ENCODE assay signal across 16 mouse cellular contexts in the genomic region with DNA sequence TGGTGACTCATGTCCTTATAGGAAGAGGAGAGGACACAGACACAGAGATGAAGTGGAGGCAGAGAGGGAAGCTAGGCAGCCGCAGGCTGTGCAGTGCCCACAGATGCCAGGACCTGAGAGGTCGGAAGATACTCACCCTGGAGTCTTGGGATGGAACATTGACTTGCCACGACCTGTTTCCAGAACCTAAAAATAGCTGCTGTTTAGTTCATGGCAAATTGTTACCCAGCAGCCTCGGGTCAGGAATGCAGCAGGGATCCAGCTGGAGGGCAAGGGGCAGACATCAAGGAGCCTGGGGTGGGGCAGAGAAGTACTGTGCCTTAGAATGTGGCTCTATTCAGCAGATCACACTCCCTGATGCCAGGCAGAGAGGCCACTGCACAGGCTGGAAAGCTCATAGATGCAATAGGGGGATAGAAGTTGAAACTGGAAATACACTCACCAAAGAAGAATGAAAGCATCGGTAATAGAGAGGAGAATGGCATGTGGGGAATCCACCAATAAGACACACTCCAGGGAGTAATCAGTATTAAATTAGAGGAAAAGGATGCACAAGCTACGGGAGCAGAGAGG.
DNase-seq lines count a peak whose midpoint lies in the region; ATAC-seq and TF ChIP-seq lines count a peak whose summit lies in the region.
"Had no signal": no experiment of that assay in that cellular context is flagged by ENCODE, and none has a peak within 500 bp of the region (broad histone marks: within the 10 kb centered on the region; RNA-seq: fewer than 3 reads in every experiment).

No protein-coding gene starts in this region.

- H3K79me2 ChIP-seq in heart, adult 2 months (replicated peaks; ENCODE audit: control insufficient read depth, insufficient read depth, low read length): no peaks in the 10 kb centered on the region

- no peaks in the 10 kb centered on the region for H3K27me3 ChIP-seq in heart, adult 2 months (ENCODE audit: control insufficient read depth, insufficient read depth, low read length)
- no peaks in the 10 kb centered on the region for H3K27me3 ChIP-seq in heart, embryonic 11.5 days (ENCODE audit: control insufficient read depth, insufficient read depth, low read length)
- H3K27me3 ChIP-seq in embryonic facial prominence, embryonic 10.5 days (replicated peaks; ENCODE audit: low read depth, poor library complexity, severe bottlenecking): no peaks in the 10 kb centered on the region
- no peaks in the 10 kb centered on the region for H3K27me3 ChIP-seq in heart, postnatal 0 days (ENCODE audit: control insufficient read depth, insufficient read depth, low read length)
- H3K27me3 ChIP-seq: heart, embryonic 13.5 days; neural tube, embryonic 15.5 days; stomach, embryonic 15.5 days had no signal

- intact Hi-C loops in heart, adult 2 months (cut with DNase I): no loop called here

- WGBS in heart, adult 2 months: 23% methylated on average over 6 of the region's 6 CpGs
- 34% methylated on average over 6 of the region's 6 CpGs for WGBS in heart, embryonic 11.5 days (ENCODE audit: insufficient replicate concordance)
- 37% methylated on average over 6 of the region's 6 CpGs for WGBS in embryonic facial prominence, embryonic 10.5 days
- 25% methylated on average over 6 of the region's 6 CpGs for WGBS in heart, postnatal 0 days

- H3K9ac ChIP-seq in heart, adult 2 months (ENCODE audit: low read depth, low read length): no peak overlapping the region
- H3K9ac ChIP-seq in heart, embryonic 11.5 days (ENCODE audit: low read depth, low read length): no peak overlapping the region
- no peak overlapping the region for H3K9ac ChIP-seq in heart, postnatal 0 days (replicated peaks; ENCODE audit: low read depth, low read length)
- H3K9ac ChIP-seq: heart, embryonic 13.5 days; neural tube, embryonic 15.5 days; stomach, embryonic 15.5 days had no signal

- TF ChIP-seq EP300 in heart, adult 2 months (IDR thresholded peaks at IDR 0.05; ENCODE audit: insufficient read depth, low read depth, low read length): no peak
- no peak for TF ChIP-seq EP300 in heart, postnatal 0 days (IDR thresholded peaks at IDR 0.05; ENCODE audit: low read depth)

- no peak for ATAC-seq in heart, embryonic 11.5 days (replicated peaks; ENCODE audit: insufficient number of reproducible peaks, low FRiP score, low TSS enrichment)
- peak; percentile 36; the same call in 1 of the 2 replicates for ATAC-seq in heart, postnatal 0 days (ENCODE audit: insufficient read depth, low read depth)
- ATAC-seq: activated CD4-positive, CD25-positive, alpha-beta regulatory T cell, adult 4 months; CD4-positive, CD25-positive, alpha-beta regulatory T cell, adult 4 months had no signal

- H3K9me3 ChIP-seq in heart, embryonic 11.5 days (replicated peaks; ENCODE audit: control insufficient read depth, low read length): no peaks in the 10 kb centered on the region
- no peaks in the 10 kb centered on the region for H3K9me3 ChIP-seq in embryonic facial prominence, embryonic 10.5 days
- no peaks in the 10 kb centered on the region for H3K9me3 ChIP-seq in heart, postnatal 0 days (replicated peaks; ENCODE audit: control insufficient read depth, low read length)
- H3K9me3 ChIP-seq: heart, embryonic 13.5 days; neural tube, embryonic 15.5 days; stomach, embryonic 15.5 days had no signal

- no peaks in the 10 kb centered on the region for H3K36me3 ChIP-seq in heart, adult 2 months (ENCODE audit: control insufficient read depth, insufficient read depth, low read length)
- no peaks in the 10 kb centered on the region for H3K36me3 ChIP-seq in heart, embryonic 11.5 days (ENCODE audit: control insufficient read depth, insufficient read depth, low read length)
- no peaks in the 10 kb centered on the region for H3K36me3 ChIP-seq in embryonic facial prominence, embryonic 10.5 days (replicated peaks)
- no peaks in the 10 kb centered on the region for H3K36me3 ChIP-seq in heart, postnatal 0 days (replicated peaks; ENCODE audit: control insufficient read depth, insufficient read depth, low read length)
- H3K36me3 ChIP-seq: heart, embryonic 13.5 days; neural tube, embryonic 15.5 days; stomach, embryonic 15.5 days had no signal

- peaks cover 2% of the 10 kb centered on the region; the same call in 1 of the 2 replicates for H3K4me1 ChIP-seq in heart, adult 2 months (ENCODE audit: control insufficient read depth, insufficient read depth, low read length)
- H3K4me1 ChIP-seq in heart, embryonic 11.5 days (ENCODE audit: control insufficient read depth, insufficient read depth, low read length): 0 out of 2 replicates have a peak, but pooled peaks cover 3% of the 10 kb centered on the region
- peaks cover 18% of the 10 kb centered on the region for H3K4me1 ChIP-seq in embryonic facial prominence, embryonic 10.5 days
- peaks cover 4% of the 10 kb centered on the region; the same call in 1 of the 2 replicates for H3K4me1 ChIP-seq in heart, postnatal 0 days (ENCODE audit: control insufficient read depth, insufficient read depth)
- H3K4me1 ChIP-seq: stomach, embryonic 15.5 days had no signal

- TF ChIP-seq CTCF in heart, adult 2 months (IDR thresholded peaks at IDR 0.05): no peak
- TF ChIP-seq CTCF in heart, postnatal 0 days (IDR thresholded peaks at IDR 0.05; ENCODE audit: low read depth): no peak

- H3K4me3 ChIP-seq in heart, adult 2 months: no peak overlapping the region
- H3K4me3 ChIP-seq in heart, embryonic 11.5 days (ENCODE audit: low read depth, low read length): no peak overlapping the region
- no peak overlapping the region for H3K4me3 ChIP-seq in embryonic facial prominence, embryonic 10.5 days
- no peak overlapping the region for H3K4me3 ChIP-seq in heart, postnatal 0 days (ENCODE audit: low read depth, low read length)
- H3K4me3 ChIP-seq: heart, embryonic 13.5 days; neural tube, embryonic 15.5 days; stomach, embryonic 15.5 days had no signal

- H3K27ac ChIP-seq in heart, adult 2 months: peak overlapping the region; percentile 9; the same call in 1 of the 2 replicates
- H3K27ac ChIP-seq in heart, embryonic 11.5 days (ENCODE audit: low read depth, low read length): no peak overlapping the region
- H3K27ac ChIP-seq in embryonic facial prominence, embryonic 10.5 days (replicated peaks): no peak overlapping the region; the same call in 1 of the 2 replicates
- no peak overlapping the region for H3K27ac ChIP-seq in heart, postnatal 0 days (ENCODE audit: low read depth)
- H3K27ac ChIP-seq: heart, embryonic 13.5 days; stomach, embryonic 15.5 days had no signal

- no peak overlapping the region; the same call in 1 of the 2 replicates for H3K4me2 ChIP-seq in heart, embryonic 11.5 days
- no peak overlapping the region for H3K4me2 ChIP-seq in heart, postnatal 0 days (ENCODE audit: low read depth, low read length)
- H3K4me2 ChIP-seq: heart, embryonic 13.5 days; neural tube, embryonic 15.5 days; stomach, embryonic 15.5 days had no signal

- peak in 1 of 2 experiments; percentile 15 for DNase-seq in heart, adult 2 months
- peak; percentile 28 for DNase-seq in 3T3-L1 (ENCODE audit: low read depth, low spot score)
- peak; percentile 37 for DNase-seq in embryonic facial prominence, embryonic 10.5 days (ENCODE audit: low spot score)
- peak; percentile 41 for DNase-seq in heart, postnatal 0 days (ENCODE audit: low spot score)
- DNase-seq in layer of hippocampus, adult 8-10 months (ENCODE audit: low spot score in 2 of 2): no peak
- DNase-seq in adipocyte (ENCODE audit: low spot score): no peak
- no peak for DNase-seq in left cerebral cortex, adult 18-20 months (ENCODE audit: low spot score in 2 of 2)
- DNase-seq: adrenal gland, postnatal 36 days; cerebellum, postnatal 10 days; lung, postnatal 14 days had no signal

- TF ChIP-seq POLR2A in heart, adult 2 months (IDR thresholded peaks at IDR 0.05; ENCODE audit: insufficient read depth, low read depth, low read length): no peak

Comparison
In these comparisons a context has a peak if more than half of its experiments do, and no peak if none do; other contexts are left out.
1. DNase-seq: peak in 3T3-L1 (single experiment), embryonic facial prominence, embryonic 10.5 days (single experiment) and heart, postnatal 0 days (single experiment); none in layer of hippocampus, adult 8-10 months (0 of 2), adipocyte (single experiment) and left cerebral cortex, adult 18-20 months (0 of 2).